Mouse (Mus musculus) left cerebral cortex, adult 11 months (tissue): Measurements from ENCODE around the gene Qpctl.
A peak's percentile ranks its signal among the peaks of the same experiment; 100 is the strongest.
"Not testable (repeated sequence)": the region's sequence is repeated elsewhere in the genome, so short reads cannot be mapped to it uniquely, and the experiment has no call there.

Source experiments
- DNase-seq: peaks from one replicate; pipeline ENCODE4 v3.0.0; 2022; ENCODE audit warnings: low spot score

Gene Qpctl

DNA sequence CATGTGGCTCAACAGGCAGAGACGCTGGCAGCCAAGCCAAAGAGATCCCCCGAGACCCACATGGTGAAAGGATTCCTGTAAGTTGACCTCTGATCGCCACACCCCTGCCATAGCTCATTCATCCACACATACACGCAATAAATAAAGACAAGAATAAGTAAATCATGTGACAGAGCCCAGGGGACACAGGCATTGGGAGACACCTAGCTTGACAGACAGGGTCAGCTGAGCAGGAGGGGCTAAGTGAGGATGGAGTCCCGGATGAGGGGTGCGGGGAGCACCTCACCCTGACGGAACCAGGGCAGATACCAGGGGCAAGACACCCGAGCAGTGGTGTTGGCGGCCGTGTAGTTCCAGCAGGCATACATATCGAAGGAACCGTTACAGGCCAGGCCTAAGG is 14.7 kb upstream of the Qpctl start:
- no peak for DNase-seq

DNA sequence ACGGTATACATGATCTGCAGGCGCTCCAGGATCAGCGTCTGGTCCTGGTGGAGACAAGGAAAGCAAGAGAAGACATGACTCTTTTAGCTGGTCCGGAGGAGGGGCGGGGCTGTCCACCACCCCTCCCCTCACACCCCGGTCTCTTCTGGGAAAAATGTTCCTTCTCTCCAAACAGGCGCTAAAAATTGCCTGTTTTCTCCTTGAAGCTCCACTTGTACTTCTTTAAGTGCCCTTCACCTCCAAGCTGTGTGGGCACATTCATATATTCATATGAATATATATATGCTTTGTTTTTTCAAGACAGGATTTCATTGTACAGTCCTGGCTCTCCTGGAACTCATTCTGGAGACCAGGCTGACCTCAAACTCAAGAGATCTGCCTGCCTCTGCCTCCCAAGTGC is 13.8 kb upstream of the Qpctl start:
- no peak for DNase-seq

GRCm38 (mm10) chr7:19160115-19160514 is 11.0 kb upstream of the Qpctl start:
- DNase-seq: no peak

GRCm38 (mm10) chr7:19159411-19159810 is 10.3 kb upstream of the Qpctl start:
- no peak for DNase-seq

GRCm38 (mm10) chr7:19158601-19159000 is 9.5 kb upstream of the Qpctl start:
- DNase-seq: no peak

GRCm38 (mm10) chr7:19157160-19157800 is 8.2 kb upstream of the Qpctl start:
- peak; percentile 90 for DNase-seq

- no peak for DNase-seq
Measured at GRCm38 (mm10) chr7:19155825-19156475, 6.9 kb upstream of the Qpctl start.

DNA sequence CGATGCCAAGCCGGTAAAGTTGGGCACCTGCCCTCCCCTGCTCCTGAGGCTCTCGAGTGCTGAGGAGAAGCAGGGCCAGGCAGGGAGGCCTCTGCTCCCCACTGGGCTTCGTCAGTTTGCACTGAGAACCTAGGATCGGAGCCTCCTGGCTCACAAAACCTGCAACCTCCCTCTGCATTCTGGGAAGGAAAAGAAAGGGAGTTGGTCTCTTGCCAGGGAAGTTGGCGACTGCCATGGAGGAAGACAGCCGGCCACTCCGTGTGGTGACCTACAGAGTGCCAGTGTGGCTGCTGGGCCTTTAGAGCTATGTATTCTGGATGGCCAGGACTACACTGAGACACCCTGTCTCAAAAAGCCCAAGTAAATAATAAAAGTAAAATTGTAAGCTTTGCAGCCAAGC is 5.7 kb upstream of the Qpctl start:
- no peak for DNase-seq

GRCm38 (mm10) chr7:19151121-19151520 is 2.0 kb upstream of the Qpctl start:
- not testable (repeated sequence) for DNase-seq

DNA sequence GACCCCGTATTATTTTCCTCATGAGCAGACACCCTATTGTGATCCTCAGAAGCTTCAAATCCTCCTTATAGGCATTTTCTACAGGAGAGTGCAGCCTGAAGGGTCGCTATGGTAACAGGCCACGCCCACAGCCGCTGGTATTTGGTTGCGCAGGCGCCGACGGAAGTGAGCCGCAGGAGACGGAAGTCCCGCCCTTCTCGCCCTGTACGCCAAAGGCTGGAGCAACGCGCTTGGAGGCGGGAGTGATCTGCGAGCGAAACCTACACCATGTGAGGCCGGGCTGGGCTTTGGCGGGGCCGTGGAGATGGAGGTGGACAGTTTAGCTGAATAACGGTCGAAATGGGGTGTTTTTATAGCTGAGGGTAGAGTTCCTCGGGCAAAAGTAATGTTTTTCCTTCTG is 535 bp upstream of the Qpctl start, which contains the start of gene Snrpd2:
Gene Snrpd2, plus strand, starts transcription at position 97 of the 400 bp plus-strand sequence.
- DNase-seq: peak; percentile 92

GRCm38 (mm10) chr7:19148180-19148874 is 764 bp downstream of the Qpctl start:
- DNase-seq: no peak

DNA sequence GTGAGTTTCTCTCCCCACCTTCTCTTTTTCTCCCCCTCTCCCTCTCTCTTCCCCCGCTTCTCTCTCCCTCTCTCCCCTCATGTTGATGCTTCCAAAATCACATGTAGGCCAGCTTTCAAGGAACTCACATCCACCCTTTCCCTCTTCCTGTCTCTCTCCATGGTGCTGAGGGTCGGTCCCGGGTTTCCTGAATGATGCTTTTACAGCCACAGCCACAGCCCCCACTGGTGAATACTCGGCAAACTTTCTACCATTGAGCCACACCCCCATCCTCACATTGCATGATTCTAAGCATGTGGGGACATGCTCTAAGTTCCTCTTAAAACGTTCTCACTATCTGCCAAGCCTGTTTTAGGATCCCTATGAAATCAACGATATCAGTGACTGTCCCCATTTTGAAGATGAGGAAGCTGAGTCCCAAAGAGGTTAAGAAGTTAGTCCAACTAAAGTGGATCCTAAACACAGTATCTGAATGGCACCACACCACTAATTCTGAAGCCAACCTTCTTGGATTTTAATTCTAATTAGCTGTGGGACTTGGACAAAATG is 1.5 kb downstream of the Qpctl start:
- no peak for DNase-seq

- no peak for DNase-seq
Measured at GRCm38 (mm10) chr7:19146793-19147192, 2.3 kb downstream of the Qpctl start.

GRCm38 (mm10) chr7:19137380-19137779 is 11.7 kb downstream of the Qpctl start:
- no peak for DNase-seq

DNA sequence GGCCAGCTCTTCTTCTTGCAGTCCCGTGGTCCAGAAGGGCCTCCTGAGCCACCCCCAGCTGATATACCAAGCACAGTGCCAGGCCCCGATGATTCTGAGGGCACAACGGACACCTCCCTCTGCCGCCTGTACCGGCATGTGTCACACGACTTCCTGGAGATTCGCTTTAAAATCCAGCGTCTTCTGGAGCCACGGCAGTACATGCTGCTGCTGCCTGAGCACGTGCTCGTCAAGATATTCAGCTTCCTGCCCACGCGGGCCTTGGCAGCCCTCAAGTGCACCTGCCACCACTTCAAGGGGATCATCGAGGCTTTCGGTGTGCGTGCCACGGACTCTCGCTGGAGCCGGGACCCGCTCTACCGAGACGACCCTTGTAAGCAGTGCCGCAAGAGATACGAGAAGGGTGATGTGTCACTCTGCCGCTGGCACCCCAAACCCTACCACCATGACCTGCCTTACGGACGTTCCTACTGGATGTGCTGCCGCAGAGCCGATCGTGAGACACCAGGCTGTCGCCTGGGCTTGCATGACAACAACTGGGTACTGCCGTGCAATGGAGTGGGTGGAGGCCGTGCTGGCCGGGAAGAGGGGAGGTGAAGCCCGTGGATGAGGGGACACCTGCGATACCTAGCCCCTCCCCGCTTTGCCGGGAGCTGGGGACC is 12.3 kb downstream of the Qpctl start:
- DNase-seq: no peak

- no peak for DNase-seq
Measured at GRCm38 (mm10) chr7:19136168-19136567, 12.9 kb downstream of the Qpctl start.

GRCm38 (mm10) chr7:19131324-19131848 is 17.7 kb downstream of the Qpctl start:
- peak; percentile 96 for DNase-seq

DNA sequence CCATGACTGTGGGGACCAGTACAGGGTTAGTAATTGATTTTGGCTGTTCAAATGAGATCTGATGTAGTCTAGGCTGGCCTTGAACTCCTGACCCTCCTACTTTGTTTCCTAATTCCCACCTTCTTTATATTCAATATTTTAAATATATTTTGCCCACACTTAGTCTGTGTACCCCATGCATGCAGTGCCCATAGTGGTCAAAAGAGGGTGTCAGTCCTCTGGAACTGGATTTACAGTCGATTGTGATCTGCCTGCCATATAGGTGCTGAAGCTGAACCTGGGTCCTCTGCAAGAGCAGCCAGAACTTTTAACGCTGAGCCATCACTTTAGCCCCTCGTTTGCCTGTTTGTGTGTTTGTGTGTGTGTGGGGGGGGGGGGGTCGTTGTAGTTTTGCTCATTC is 18.4 kb downstream of the Qpctl start:
- DNase-seq: no peak

DNA sequence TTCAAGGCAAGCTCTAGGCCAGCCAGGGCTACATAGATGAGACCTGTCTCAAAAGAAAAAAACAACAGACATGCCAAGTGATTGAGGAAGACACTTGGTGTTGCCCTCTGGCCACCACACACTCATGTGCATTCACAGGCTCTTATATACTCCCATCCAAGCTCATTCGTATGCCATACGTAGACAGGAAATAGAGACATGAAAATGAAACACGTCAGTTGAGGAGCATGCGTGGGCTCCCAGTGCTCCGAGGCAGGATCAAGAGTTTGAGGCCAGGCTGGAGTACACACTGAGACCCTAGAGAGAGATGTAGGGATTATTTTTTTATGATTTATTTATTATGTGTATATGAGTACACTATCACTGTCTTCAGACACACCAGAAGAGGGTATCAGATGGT is 19.7 kb downstream of the Qpctl start:
- DNase-seq: no peak

GRCm38 (mm10) chr7:19127744-19128143 is 21.3 kb downstream of the Qpctl start:
- DNase-seq: no peak

GRCm38 (mm10) chr7:19124713-19125112 is 24.4 kb downstream of the Qpctl start:
- DNase-seq: no peak

- no peak for DNase-seq
Measured at GRCm38 (mm10) chr7:19121686-19122085, 27.4 kb downstream of the Qpctl start.
